Mouse (Mus musculus): ENCODE results near the gene Moap1.

Moap1 gene

GRCm38 (mm10) chr12:102743589-102744574 lies at the start of gene Moap1, which contains the start of gene Tmem251:
Gene Moap1 (minus strand): TSS chr12:102743661.
Gene Tmem251 (plus strand): TSS chr12:102743762.
- peak; percentile 91 for DNase-seq

DNA sequence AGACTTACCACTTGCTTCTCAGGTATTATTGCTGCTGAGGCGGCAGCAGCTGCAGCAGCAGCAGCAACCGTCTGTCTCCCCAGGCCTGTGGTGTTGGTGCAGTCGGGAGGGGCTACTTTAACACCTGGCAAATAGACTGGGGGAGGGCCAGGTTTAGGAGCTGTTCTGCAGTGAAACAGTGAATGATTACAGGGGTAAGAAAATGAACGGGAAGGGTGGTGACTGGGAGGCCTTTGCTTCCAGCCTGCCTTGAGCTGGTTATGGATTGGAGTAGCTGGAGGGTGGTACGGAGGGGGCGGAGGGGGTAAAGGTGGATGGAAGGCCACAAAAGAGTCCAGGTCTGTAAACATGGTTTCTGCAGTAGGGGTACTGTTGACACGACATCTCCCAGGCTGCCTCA lies 44.5 kb upstream of the Moap1 start:
- no peak for DNase-seq

DNA sequence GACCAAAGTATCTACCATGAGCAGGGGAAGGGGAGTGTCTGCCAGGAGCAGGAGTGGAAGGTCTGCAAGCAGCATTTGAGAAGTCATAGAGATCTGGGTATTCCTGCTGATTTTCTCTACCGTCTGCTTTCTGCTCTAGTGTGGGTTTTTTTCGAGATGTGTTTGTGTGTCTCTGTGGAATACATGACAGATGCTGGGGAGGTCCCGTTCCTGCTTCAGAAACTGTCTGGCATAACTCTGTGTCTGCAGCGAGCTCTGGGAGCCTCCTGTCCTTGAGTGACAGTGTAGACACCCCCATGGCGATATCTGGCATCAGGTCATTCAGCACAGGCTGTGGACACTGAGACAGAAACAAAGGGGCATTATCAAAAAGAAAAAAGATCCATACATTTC lies 42.1 kb upstream of the Moap1 start:
- no peak for DNase-seq

DNA sequence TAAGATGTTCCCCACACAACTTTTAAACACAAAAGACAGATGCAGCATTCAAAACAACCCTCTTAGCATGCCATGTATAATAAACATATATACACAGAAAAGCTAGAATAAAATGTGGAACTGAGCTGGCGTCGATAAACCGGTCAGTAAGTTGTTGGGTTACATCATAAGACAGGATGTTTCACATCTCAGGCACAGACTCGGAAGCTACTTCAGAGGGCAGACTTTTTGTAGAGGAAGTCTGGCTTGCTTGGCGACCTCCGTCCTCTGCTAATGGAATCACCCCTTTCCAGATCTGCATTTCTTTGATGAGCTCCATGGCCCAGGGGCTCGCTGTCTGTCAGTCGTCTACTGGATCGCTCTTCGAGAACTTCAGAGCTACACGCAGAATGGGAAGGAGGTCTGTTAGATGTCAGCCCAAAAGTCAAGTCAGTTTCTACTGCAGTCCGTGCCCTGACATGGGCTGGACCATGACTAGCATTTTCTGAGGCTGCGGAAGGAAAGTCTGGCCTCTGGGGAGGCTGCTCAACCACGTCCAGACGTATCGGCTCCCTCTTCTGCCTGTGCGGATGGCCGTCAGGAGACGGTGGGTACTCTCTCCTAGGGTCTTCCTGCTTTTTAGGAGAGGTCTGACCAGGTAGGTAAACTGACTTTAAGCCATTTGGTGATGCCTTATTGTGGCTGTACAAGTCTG lies 41.6 kb upstream of the Moap1 start:
- DNase-seq = no peak

DNA sequence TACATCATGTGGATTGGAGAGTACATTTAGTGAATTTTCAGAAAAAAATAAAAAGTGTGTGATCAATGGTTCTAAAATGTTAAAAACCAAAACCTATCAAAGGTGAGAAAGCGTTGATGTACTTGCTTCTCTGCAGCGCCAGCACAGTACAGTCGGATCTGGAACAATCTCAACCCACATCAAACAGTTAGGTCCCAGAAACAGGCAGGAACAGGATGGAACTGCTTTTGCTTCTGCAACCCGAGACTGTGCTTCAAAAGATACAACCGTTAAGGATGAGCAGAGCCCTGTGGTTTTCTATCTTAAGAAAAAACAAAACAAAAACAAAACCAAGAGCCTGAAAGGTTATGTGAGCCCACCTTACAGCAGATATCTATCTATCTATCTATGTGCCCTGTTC lies 39.4 kb upstream of the Moap1 start:
- no peak for DNase-seq

DNA sequence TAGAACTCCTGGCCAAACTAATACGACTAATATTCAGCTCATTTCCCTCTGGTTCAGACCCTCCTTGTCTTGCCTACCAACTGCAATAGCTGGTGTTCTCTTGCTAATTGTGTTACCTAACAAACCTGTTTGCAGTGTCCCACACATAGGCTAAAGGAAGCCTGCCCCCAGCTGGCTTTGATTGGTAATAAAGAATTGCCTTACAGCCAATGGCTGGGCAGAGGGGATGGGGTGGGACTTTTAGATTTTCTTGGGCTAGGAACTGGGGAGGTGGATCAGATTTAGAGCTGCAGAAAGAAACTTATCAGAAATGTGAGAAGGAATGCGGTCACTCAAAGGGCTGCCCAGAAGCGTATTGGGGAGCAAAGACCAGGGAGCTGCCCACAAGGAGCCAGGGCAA lies 36.0 kb upstream of the Moap1 start:
- DNase-seq = no peak

- no peak for DNase-seq
These were observed 34.7 kb upstream of the Moap1 start for GRCm38 (mm10) chr12:102778151-102778550.

- DNase-seq = no peak
These were observed 32.6 kb upstream of the Moap1 start for GRCm38 (mm10) chr12:102776035-102776434.

DNA sequence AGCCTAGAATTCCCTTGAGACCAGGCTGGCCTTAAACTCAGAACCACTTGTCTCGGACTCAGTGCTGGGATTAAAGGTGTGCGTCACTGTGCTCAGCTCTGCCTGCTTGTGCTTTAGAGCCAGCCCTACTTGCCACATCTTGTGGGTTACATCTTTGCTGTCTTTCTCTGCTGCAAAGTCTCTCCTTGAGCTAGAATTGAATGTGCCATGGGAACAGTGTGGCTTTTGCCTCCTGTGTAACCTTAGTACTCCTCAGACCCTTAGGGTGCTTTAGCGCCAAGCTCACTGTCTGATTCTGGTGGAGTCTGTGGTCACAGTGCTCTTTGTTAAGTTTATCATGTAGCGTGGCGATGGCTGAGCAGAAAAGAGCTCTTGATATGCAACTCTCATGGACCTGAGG lies 29.2 kb upstream of the Moap1 start:
- DNase-seq = no peak

- DNase-seq = no peak
These were observed 28.1 kb upstream of the Moap1 start for GRCm38 (mm10) chr12:102771601-102772000.

- no peak for DNase-seq
These were observed 25.5 kb upstream of the Moap1 start for GRCm38 (mm10) chr12:102769000-102769399.

- DNase-seq = no peak
These were observed 20.2 kb upstream of the Moap1 start for GRCm38 (mm10) chr12:102763696-102764095.

DNA sequence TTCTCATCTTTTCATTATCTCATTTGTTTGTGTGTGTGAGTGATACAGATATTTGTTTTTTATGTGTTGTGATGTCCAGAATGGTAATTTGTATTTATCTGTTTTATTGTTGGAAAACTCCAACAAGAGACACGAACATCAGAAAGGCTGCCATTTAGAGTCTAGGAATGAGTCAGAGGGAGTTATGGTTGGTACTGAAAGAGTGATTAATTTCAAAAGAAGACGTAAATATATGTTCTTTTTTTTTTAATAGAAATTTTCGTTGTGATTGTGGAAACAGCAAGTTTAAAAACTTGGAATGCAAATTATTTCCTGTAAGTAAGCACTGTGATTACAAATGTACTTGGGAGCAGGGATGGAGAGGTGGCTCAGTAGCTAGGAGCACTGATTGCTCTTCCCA lies 18.2 kb upstream of the Moap1 start:
- DNase-seq = no peak

DNA sequence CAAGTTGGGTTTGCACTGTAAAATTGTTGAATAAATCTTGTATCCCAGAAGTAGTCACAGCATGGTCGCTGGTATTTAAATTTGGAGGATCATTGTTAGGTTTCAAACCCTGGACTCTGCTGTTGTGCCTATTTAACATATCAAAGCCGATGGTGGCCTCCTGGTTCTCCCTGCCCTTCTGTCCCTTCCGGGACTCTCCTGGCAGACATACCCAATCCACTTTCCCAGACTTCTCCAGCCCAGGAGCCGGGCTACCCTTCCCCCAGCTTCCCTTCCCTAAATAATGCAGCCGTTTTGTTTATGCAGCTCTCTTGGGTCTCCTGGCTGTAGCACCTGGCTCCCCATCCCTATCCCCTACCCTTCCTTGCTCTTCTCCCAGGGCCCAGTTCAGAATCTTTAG lies 15.5 kb upstream of the Moap1 start:
- no peak for DNase-seq

GRCm38 (mm10) chr12:102758403-102758756 lies 14.9 kb upstream of the Moap1 start, which contains the start of gene Gm20604:
Gene Gm20604 (minus strand): TSS chr12:102758672.
- DNase-seq = no peak

GRCm38 (mm10) chr12:102757689-102758402 lies 14.4 kb upstream of the Moap1 start, which contains the start of the genes Gm28051, Gon7 and Ubr7:
Gene Gm28051 (minus strand): TSS chr12:102757765.
Gene Gon7 (minus strand): TSS chr12:102757803.
Gene Ubr7 (plus strand): TSS chr12:102757967.
- DNase-seq = peak; percentile 96

DNA sequence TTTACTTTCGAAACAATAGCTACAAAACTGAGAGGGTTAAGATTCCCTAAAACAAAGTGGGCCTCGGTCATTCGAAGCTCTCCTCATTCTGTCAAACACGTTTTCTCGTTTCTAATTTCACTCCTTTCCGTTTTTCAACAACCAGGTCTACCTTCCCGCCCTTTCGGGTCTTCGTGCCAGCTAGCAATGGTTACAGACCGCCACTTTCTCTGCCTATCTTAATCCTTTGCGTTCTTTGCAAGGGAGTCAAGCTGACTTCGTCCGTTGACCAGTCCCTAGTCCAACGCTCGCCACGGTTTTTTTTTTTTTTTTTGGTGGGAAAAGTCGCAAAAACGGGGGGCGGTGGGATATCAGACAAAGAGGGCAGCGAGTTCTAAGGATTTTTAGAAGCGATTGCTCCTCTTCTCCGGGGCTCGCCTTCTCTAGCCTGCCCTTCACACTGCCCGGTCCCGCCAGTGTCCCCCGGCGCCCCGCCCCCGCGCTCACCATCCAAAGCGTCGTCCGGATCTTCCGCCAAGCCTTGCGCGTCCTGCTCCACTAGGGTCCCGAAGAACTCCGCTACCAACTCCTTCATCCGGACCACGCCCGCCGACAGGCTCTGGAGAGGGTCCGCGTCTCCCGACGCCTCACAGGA lies 13.7 kb upstream of the Moap1 start:
- DNase-seq = no peak

DNA sequence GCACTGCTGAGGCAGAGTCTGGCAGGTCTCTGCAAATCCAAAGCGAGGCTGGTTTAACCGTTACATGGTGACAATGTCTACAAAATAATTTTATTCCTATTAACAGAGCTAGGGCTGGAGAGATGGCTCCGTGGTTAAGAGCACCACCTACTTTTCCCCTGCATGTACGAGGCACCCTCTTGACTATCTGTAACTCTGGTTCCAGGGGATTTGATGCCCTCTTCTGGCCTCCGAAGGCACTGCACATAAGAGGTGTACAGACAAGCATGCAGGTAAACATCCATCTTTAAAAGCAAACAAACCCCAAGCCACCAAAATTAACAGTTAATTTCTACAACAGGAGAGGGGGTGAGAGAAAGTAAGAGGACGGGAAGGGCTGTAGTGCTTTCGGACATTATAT lies 12.8 kb upstream of the Moap1 start:
- peak; percentile 27 for DNase-seq

- no peak for DNase-seq
These were observed 4.8 kb upstream of the Moap1 start for GRCm38 (mm10) chr12:102748256-102748655.

GRCm38 (mm10) chr12:102744839-102745238 lies 1.4 kb upstream of the Moap1 start:
- DNase-seq = no peak

DNA sequence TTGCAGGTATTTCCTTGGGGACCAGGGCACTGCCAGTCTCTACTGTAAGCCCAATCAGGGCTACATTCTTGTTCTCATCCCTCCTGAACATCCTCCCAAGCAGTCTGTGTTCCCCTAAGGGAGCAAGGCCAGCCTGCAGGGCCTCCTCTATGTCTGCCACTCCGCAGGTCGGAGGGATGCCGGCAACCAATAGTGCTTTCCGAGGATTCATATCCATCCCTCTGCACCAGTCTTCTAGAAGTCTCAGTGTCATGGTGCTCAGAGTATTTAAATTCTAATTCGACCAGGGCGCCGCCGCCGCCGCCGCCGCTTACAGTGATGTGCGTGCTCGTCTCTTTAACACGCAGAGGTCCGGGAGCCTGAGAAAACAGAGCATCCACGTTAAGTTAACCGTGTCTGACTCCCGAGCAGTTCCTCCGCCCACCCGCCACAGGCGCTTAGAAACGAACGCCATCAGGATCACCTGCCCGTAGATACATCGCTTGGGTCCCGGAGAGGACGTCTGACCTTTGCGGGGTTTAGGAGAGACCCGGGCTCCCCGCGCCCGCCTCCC lies 349 bp downstream of the Moap1 start:
- no peak for DNase-seq

DNA sequence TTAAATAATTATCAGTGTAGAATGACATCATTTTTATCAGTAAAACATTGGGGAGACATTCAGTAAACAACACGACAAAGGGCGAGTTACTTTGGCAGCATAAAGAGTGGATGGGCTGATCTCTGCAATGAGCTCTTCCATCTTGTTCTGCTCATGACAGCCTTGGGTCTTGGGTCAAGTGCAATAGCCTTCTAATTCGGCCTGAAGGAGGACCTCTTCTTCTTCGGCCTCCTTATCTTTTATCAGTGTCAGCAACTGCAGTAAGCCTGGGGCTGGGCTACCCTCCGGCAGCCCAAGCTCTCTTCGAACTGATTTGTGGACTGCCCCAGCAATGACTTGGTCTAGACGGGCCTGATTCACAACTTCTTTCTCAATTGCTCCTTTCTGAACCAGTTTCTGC lies 1.4 kb downstream of the Moap1 start:
- no peak for DNase-seq
